Mouse (Mus musculus) thymus, adult 2 months (tissue): ENCODE measurements at regions not wholly inside any gene's neighbourhood (a gene's known extent, or its start where the extent isn't known, plus 50 kb on each side); places are given as distances from the start of the nearest gene placed in this dataset.

Experiments used
- CTCF ChIP-seq: fragments of 200-500 bp; IDR thresholded peaks from 2 replicates; pipeline ENCODE4 v1.5.1; 2012; ENCODE audit warnings: mild to moderate bottlenecking, control low read depth, low read length, moderate library complexity, borderline replicate concordance; ENCODE audit not compliant: control insufficient read depth, poor library complexity, insufficient read depth; ENCODE audit errors: extremely low read depth
- POLR2A ChIP-seq: fragments of 200-500 bp; IDR thresholded peaks from 2 replicates; pipeline ENCODE4 v1.6.1; 2012; ENCODE audit warnings: mild to moderate bottlenecking, low read length, control low read depth, moderate library complexity; ENCODE audit not compliant: control insufficient read depth, poor library complexity, insufficient read depth; ENCODE audit errors: extremely low read depth

GRCm38 (mm10) chr2:174870284-174870683 lies 109.9 kb downstream of the Edn3 start:
- peak; percentile 36; the same call in 1 of the 2 replicates for TF ChIP-seq CTCF
- TF ChIP-seq POLR2A, result no peak
